Mouse (Mus musculus) olfactory bulb, adult 2 months (tissue): ENCODE measurements at regions not wholly inside any gene's neighbourhood (a gene's known extent, or its start where the extent isn't known, plus 50 kb on each side); places are given as distances from the start of the nearest gene placed in this dataset.

Source experiments
- CTCF ChIP-seq: fragments of 200-500 bp; IDR thresholded peaks from 2 replicates; pipeline ENCODE4 v1.5.1; 2012; ENCODE audit warnings: low read depth, mild to moderate bottlenecking, low read length, moderate library complexity; ENCODE audit not compliant: insufficient read depth
- POLR2A ChIP-seq: fragments of 200-500 bp; IDR thresholded peaks from 2 replicates; pipeline ENCODE4 v1.6.1; 2012; ENCODE audit warnings: mild to moderate bottlenecking, low read depth, low read length, moderate library complexity; ENCODE audit not compliant: insufficient read depth

GRCm38 (mm10) chr14:62168711-62169110 is 123.7 kb upstream of the Rnaseh2b start:
- TF ChIP-seq CTCF (no peak), POLR2A (no peak)
